Mouse (Mus musculus) CD4-positive helper T cell, adult 2 months (primary cell): ENCODE measurements around the gene Tmem41b.
"Not testable (repeated sequence)": the region's sequence is repeated elsewhere in the genome, so short reads cannot be mapped to it uniquely, and the experiment has no call there.

Experiments
- DNase-seq: peaks from one replicate; pipeline ENCODE4 v3.0.0-alpha.2; 2012; ENCODE audit warnings: low read depth, missing footprints, low spot score

Gene Tmem41b

DNA sequence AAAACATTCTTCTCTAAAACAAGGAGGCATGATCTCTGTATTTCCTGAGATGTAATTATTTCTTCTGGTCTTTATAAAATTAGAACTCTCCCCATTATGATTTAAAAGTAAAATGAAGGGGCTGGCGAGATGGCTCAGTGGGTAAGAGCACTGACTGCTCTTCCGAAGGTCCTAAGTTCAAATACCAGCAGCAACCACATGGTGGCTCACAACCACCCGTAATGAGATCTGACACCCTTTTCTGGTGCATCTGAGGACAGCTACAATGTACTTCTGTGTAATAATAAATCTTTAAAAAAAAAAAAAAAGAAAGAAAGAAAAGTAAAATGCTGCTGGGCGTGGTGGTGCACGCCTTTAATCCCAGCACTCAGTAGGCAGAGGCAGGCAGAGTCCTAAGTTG lies 9.6 kb downstream of the Tmem41b start:
- not testable (repeated sequence) for DNase-seq

DNA sequence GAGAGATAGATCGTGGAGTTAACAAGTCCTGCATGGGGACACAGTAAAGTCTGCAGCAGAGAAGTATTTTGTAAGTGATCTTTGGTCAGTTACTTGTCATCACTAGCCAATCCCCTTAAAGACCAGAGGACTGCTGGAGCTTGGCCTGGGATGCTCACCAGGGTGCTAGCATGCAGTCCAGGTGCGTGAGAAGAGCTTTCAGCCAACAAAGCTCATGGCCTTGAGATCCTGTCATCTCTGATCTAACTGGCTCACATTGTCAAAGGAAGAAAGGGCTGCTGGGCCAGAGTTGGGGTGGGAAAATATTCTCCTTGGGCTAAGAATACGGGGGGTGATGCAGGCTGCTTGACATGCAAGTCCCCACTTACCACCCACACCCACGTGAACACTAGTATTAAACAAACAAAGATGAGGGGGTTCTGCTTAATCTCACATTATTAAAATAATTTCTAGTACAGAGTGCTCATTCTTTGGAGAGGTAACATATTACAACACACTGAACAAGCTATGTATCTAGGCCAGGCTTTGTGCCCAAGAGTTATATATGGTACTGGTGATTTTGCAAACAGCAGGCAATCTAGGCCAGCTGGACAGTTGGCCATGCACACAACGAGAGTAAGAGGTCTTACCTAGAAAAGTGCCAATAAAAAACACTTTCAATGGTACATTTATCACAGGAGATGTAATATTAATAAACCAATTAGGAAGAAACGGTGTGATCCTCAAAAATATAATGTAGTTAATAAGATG lies 10.6 kb downstream of the Tmem41b start:
- no peak for DNase-seq

DNA sequence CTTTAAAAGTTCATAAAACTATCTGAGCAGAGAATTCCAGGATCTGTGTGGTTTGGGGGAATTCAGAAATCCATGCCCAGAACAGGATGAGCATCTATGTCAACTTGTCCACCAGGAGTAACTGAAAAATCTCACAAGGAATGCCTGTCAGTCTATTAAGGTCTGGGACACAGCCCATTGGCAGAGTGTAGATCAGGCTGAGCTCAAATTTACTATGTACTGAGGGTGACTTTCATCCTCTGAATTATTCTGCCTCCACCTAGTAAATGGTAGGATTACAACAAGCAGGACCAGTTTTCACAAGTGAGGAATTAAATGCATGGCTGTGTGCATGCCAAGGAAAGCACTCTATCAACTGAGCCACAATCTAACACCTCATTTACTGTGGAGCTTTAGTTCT lies 17.2 kb downstream of the Tmem41b start:
- no peak for DNase-seq

DNA sequence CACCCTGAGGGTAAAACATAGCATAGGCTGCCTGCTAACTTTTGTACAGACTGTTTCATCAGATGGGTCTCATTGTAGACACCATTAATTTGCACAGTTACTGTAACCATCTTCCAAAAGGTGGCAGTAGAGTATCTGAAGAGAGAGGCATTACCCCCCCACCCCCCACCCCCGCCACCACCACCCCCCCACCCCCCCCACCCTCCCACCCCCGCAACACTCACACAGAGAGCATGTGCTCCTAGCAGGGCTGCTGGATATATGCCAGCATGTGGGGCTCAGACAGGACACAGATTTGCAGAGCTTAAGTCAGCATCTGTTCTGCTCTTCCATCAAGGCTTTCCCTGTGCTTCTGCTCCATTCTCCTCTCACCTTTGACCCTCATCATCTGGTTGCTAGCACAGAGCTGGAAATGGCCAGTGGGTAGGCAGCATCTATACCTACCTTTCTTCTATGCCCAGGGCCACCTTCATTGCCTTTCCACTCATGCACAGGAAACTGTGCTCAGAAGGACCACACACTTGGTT lies 17.7 kb downstream of the Tmem41b start:
- DNase-seq, result no peak

DNA sequence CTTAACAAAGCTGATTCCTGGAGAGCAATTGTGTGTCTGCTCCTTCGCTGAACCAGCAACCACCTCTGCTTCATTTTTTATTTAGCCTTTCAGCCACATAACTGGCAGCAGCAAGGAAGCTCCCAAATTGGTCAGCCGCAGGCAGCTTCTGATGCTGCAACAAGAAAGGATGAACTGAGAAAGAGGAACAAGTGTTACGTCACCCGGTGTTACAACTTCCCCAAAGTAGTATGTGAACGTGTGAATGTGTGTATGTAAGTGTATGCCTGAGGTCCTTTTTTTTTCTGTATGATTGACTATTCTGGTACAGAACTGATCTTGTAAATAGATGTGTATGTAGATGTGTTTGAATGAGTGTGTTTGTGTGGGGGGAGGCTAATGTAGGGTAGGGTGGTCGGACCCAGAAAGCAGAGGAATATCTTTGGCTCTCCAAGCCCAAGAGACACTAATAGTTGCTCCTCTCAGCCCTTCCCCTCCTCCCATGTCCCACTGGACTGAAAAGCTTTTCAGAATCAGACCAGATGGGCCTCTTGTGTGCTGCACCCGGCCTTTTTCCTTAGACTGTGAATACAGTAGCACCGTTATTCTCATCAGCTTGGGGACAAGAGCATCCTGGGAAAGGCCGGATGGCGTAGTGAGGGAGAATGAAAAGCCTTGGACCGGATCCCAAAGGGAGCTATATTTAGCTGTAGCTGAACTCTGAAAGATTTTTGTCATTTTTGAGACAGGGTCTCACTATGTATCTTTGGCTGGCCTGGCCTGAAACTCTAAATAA lies 18.7 kb downstream of the Tmem41b start:
- DNase-seq, result no peak

DNA sequence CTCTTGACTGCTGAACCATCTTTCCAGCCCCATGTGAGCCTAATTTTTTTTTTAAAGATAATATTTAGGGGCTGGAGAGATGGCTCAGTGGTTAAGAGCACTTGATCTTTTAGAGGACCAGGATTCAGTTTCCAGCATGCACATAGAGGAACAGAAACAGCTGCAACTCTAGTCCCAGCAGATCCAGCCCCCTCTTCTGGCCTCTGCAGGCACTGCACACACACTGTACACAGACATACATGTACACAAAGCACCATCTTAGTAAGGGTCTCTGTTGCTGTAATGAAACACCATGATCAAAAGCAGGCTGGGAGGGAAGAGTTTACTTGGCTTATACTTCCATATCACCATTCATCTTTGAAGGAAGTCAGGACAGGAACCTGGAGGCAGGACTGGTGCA lies 21.1 kb downstream of the Tmem41b start:
- DNase-seq, result no peak

DNA sequence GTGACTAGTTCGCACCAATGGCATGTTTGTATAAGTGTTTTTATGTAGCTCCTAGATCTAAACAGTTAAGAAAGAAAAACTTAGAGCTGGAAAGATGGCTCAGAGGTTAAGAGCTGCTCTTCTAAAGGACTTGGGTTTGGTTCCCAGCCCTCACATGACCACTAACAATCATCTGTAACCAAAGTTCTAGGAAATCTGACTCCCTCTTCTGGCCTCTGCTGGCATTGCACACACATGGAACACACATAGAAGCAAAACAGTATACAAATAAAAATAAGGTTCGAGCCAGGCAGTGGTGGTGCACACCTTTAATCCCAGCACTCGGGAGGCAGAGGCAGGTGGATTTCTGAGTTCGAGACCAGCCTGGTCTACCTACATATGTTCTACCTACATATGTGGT lies 23.0 kb downstream of the Tmem41b start:
- DNase-seq, result no peak

DNA sequence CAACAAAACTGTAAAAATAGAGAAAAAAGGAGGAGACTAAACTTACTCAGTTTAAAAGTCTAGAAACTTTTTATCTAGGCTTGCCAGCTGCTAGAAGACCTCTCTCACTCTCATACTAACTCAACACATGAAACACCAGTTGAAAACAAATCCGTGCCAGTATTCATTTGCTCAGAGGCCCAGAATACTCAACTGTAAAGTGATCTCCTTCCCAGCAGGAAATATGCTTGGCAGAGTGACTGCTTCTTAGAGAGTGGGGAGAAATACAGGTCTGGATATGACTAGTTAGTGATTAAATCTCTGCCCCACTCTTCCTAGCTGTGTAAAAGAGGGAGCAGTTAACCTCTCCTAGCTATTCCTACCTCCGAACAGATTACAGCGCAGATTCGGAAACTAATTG lies 24.1 kb downstream of the Tmem41b start:
- no peak for DNase-seq

DNA sequence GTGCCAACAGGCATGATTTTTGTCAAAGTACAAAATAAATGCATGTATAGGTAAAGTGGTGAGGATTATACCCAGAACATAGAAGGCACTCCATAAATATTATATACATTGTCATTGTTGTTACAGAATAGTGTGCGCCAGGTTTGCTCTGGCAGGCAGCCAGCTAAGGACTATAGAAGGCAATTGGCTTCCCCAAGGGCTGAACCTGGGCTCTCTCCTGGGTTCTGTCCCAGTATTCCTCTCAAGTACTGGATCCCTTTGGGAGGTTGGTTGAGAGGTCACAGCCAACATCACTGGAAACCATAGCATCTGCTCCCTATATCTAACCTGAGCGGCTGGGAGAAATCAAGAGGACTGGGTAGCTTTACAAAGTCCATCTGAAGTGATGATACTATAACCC lies 25.2 kb downstream of the Tmem41b start:
- DNase-seq, result no peak

DNA sequence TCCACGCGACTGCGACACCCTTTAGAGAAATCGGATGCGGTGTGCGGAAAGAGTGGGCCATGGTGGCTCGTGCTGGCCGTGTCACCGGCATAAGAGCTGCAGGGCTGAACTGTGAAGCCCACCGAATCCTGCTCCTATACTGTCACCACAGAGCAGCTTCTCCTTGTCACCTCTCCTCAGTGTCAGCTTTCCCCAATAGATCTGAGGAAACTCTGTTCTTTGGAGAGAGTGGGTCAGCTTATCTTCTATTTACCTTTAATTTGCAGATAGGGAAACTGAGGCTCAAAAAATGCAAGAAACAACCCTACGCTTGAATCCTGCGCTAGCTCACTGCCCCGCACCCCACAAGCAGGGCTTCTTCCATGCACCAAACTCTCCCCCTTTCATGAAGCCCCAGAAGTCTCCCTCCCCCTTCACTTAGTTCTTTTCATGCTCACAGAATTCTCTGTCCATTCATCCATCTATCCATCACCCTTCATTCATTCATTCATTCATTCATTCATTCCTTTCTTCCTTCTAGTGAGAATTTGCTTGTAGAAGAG lies 26.0 kb downstream of the Tmem41b start:
- no peak for DNase-seq

DNA sequence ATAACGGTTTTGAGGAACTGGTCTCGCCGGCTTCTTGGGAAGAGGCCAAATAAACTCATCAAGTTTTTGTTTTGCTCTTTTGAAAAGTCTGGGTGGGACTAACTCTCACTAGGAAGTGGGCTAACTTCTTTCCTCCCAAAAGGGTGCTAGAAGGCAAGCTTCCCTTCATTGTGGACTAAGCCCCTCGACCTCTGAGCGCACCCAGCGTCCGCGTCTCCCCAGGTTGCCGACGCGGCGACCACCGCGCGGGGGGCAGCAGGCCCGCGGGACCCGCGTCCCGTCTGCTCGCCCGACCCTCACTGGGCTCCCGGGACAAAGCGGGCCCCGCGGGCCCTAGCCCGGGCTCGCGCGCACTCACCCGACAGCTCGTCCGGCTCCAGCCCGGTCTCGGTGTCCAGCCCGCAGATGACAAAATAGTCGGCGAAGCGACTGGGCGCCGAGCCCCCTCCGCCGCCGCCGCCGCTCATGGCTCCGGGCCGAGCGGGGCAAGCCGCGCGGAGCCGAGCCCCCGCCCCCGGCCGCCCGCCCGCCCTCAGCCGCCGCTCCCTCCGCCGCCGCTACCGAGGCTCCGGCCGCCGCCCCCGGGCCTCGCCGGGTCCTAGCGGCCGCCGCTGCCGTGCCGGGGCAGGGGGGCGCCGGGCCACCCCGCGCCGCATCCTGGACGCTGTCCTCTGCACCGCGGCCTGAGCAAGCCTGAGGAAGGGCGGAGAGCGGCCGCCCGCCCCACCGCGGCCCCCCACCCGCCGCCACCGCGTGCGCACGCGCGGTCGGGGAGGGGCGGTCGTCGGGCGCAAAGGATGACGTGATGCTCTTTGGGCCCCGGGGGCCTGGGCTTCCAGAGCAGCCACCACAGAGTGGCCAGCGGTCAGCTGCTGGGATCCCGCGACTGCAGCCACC lies 26.8 kb downstream of the Tmem41b start, which contains the start of gene Dennd5a:
TSS of gene Dennd5a (minus strand) at position 755 of the 897 bp plus-strand sequence.
- DNase-seq, result peak; percentile 66

DNA sequence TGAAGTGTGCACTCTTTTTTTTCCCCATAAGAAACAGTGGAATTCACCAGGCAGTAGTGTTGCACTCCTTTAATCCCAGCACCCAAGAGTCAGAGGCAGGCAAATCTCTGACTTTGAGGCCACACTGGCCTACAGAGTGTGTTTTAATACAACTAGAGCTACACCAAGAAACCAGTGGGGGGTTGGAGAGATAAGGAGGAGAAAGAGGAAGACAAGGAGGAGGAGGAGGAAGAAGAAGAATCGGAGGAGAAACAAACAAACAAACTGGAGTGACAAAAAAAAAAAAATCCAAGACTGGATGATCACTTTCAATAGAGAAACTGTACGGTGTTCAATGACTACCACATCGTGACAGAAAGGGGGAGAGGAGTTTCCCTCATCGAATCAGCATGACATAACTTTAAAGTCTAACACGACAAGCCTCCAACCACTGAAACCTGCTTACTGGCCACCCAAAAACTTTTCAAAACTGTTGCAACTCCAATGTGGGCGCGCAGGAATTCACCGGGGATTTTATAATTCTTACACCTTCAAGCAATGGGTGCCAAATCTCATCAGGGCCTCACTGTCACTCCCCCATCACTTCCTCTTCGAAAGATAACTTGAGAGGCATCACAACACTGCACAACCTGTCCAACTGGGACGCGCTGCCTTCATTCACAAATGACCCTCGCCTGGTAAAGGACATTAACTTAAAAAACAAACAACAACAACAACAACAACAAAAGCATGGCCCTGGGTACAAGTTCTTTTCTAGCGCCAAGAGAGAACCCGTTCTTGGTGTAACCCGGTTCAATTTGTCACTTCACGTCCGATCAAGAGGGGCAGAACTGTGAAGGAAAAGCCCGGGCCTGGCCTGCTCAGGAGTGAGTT lies 27.6 kb downstream of the Tmem41b start:
- DNase-seq, result peak; percentile 65

DNA sequence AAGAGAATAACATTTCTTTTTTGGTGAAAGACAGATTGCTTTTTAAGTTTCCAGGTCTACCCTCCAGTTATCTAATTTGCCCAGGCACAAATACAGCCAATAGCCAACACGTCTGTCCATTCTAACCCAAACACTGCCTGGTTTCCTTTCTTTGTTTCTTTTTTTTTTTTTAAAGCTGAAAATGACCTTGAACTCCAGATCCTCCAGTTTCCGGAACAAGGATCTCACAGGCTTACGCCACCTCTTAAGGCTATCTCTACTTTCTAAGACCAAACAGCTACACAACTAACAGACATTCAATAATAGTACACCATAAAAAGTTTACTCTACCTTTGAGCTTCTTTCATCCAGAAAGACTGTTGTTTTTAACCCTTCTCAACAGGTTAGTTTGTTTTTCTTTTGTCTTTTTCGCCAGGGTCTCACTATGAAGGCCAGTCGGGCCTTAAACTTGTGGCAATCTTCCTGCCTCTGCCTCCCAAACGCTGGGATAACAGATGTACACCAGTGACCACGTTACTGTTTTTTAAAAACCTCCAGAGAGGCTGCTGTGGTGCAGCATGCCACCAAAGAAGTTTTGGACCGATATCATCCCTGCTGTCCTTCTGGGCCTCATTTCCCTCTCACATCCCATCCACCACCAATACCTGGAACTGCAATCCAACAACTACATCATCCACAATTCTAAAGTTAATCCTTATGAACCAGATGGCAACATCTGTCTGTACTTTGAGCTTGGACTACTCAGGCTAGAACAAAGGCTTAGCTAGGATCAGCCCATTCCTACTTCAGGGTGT lies 28.5 kb downstream of the Tmem41b start:
- no peak for DNase-seq

DNA sequence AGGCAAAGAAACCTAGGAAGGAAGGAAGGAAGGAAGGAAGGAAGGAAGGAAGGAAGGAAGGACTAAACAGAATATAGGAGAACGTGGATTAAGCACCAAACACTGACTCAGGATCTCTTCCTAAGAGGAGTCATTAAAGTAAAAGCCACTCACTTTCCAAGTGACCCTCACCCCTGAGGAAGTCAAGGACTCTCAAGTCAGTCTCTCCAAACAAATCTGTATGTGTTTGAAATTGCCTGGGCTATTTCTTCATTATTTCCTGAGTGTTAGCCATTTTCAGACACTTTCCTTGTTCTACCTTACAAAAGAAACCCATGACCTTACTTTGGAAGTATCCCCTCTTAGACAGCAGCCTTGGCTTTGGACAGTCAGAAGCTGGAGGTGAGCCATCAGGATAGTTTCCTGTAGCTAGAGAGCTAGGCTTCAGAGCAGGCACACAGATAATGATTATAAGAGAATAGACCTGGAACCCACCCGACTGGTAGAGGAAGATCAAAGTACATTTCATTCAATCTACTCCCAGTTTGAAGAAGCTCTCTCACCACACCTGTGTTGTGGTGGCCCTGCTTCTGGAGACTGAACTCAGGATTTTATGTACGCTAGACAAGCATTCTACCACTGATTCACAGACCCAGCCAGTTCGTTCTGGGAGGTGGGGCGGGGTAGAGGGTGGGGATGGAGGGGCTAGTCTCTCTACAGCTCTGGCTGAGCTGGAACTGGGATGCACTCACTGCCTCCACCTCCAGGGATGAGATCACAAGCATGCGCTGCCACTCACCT lies 31.9 kb downstream of the Tmem41b start:
- no peak for DNase-seq

DNA sequence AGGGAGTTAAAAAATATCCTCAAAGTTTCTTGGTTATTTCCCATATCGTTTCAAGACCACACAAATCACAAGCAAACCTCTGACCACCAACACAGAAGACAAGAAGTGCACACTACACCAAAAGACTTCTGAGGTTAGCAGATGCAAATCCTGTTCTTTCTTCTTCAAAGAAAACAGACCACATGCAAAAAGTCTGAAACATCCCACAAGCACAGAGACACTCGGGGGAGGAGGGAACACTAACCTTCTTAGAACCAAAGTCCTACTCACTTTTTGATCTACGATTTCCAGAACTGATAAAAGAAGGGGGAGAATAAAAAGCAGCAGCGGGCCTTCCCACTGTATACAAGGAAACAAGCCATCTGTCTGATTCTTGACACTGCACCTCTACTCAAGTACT lies 35.4 kb downstream of the Tmem41b start:
- peak; percentile 87 for DNase-seq

DNA sequence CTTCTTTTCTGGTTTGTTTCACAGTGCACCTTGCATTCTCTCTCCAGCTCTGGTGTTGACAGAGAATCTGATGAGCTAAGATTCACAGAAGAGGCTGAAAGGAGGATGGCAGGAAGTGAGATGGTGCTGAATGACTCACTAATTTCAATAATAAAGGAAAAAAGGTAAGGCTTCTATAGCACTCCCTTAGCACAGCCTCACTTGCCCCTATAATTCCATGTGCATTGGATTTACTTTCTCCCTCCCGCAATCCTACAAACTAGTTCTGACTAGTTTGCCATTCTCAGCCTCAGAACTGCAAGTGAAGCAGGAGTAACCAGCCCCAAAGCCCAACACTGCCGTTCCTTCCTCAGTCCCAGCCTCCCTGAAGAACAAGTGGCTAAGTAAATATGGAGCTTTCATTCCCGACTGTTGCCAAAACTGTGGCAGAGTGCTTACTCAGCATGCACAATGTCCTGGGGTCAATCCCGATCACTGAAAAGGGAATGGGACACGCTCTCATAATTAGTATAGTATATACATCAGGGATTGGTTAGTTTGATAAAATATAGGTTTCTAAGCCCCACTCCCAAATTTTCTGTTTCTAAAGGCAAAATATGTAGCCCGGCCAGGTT lies 42.2 kb downstream of the Tmem41b start:
- DNase-seq, result no peak

DNA sequence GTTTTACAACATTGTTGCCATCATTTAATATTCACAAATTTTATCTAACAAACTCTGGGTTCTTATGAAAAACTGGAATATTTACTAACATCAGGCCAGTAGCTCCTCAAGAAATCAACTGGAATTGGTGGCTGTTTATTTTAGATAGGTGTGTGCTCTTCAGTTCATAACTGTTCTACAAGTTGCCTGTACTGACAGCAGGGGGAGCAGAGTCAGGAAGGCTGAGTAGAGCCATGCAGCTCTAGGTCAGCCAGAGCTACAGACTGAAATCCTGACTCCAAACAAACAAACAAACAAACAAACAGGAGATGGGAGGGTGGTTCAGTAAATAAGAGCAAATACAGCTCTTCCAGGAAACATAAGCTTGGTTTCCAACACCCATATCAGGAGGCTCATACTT lies 57.1 kb downstream of the Tmem41b start:
- no peak for DNase-seq

DNA sequence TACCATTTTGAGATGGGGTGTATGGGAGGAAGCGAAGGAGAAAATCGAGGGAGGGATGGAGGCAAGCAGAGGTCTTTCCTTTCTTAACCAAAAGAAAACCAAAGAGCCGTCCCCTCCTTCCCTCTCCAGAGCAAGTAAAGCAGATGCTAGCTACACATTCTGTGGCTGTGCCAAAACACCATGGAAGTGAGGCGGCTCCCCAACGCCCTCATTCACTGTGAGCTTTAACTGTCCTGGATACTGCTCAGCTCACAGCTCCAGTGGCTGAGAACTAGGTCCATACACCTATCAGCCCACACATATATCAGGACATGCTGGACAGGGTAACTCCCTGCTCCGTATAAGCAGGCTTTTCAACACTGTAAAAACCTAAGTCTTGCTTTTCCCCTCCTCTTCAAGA lies 58.4 kb downstream of the Tmem41b start:
- DNase-seq, result no peak
